Mouse (Mus musculus) small intestine, adult 2 months (tissue): ENCODE measurements around the gene Pan2. TPM values are rescaled to one million over a fixed set of nuclear protein-coding genes. Genes with fewer than 3 reads are reported as not detected.

Experiments used
- H3K27ac ChIP-seq: fragments of 200-500 bp; 2 replicates; pipeline ENCODE4 v1.5.1; 2012; ENCODE audit warnings: low read depth, low read length, control low read depth, inconsistent platforms; ENCODE audit not compliant: insufficient read depth
- H3K27me3 ChIP-seq: fragments of 200-500 bp; 2 replicates; pipeline ENCODE4 v1.6.1; 2012; ENCODE audit warnings: mild to moderate bottlenecking, moderate library complexity, low read length, inconsistent platforms; ENCODE audit not compliant: control insufficient read depth, insufficient read depth
- H3K36me3 ChIP-seq: fragments of 200-500 bp; 2 replicates; pipeline ENCODE4 v1.6.1; 2012; ENCODE audit warnings: mild to moderate bottlenecking, low read length, control low read depth, inconsistent platforms; ENCODE audit not compliant: control insufficient read depth, insufficient read depth
- H3K4me1 ChIP-seq: fragments of 200-500 bp; 2 replicates; pipeline ENCODE4 v1.6.1; 2012; ENCODE audit warnings: low read length, inconsistent platforms, mixed read lengths; ENCODE audit not compliant: control insufficient read depth, insufficient read depth, insufficient read length
- H3K4me3 ChIP-seq: fragments of 200-500 bp; 2 replicates; pipeline ENCODE4 v1.5.1; 2012; ENCODE audit warnings: low read depth, mild to moderate bottlenecking, control low read depth, inconsistent platforms, low read length, moderate library complexity
- CTCF ChIP-seq: fragments of 200-500 bp; IDR thresholded peaks from 2 replicates; pipeline ENCODE4 v1.5.1; 2012; ENCODE audit warnings: low read depth, mild to moderate bottlenecking, control low read depth, inconsistent platforms, low read length, moderate library complexity, mixed read lengths; ENCODE audit not compliant: insufficient replicate concordance, insufficient read length; ENCODE audit errors: extremely low read depth
- POLR2A ChIP-seq: fragments of 200-500 bp; IDR thresholded peaks from 2 replicates; pipeline ENCODE4 v1.6.1; 2012; ENCODE audit warnings: low read depth, mild to moderate bottlenecking, control low read depth, inconsistent platforms, low read length, moderate library complexity
- WGBS: fragments of 180-500 bp; shearing (Covaris S2); methylation state at CpG from one replicate; pipeline ENCODE4 v1.1.7; 2018; 5-methylcytosine and 5-hydroxymethylcytosine counted together
- polyA plus RNA-seq: library from polyadenylated mRNA; depleted of rRNA; stranded (reverse); fragments of >200 nt; gene quantifications from 2 replicates; pipeline ENCODE4 v1.2.3, GENCODE M21; 2012

The Pan2 gene
- polyA plus RNA-seq, 1 experiment = 17.7 TPM

GRCm38 (mm10) chr10:128262300-128262699 is 40.8 kb upstream of the Pan2 start:
- H3K4me1 ChIP-seq = no peaks in the 10 kb centered on the region
- no peak overlapping the region for H3K4me3 ChIP-seq
- no peak for TF ChIP-seq CTCF
- no peak for TF ChIP-seq POLR2A
- no peaks in the 10 kb centered on the region for H3K36me3 ChIP-seq
- H3K27ac ChIP-seq = no peak overlapping the region
- H3K27me3 ChIP-seq = no peaks in the 10 kb centered on the region
- 68% methylated on average over 22 of the region's 22 CpGs for WGBS

- no peaks in the 10 kb centered on the region for H3K4me1 ChIP-seq
- H3K27me3 ChIP-seq = no peaks in the 10 kb centered on the region
- H3K4me3 ChIP-seq = no peak overlapping the region
- TF ChIP-seq CTCF = no peak
- no peak for TF ChIP-seq POLR2A
- no peaks in the 10 kb centered on the region for H3K36me3 ChIP-seq
- 71% methylated on average over 6 of the region's 6 CpGs for WGBS
- H3K27ac ChIP-seq = 0 out of 2 replicates have a peak overlapping the region, but pooled peaks have one; percentile 25
Observed at GRCm38 (mm10) chr10:128263393-128264310, 39.5 kb upstream of the Pan2 start.

- 84% methylated on average over 6 of the region's 6 CpGs for WGBS
- peaks cover 5% of the 10 kb centered on the region for H3K4me1 ChIP-seq
- H3K36me3 ChIP-seq = no peaks in the 10 kb centered on the region
- H3K4me3 ChIP-seq = no peak within 1 kb of the TSS
- H3K27me3 ChIP-seq = no peaks in the 10 kb centered on the region
- H3K27ac ChIP-seq = peak within 1 kb of the TSS; percentile 18
- TF ChIP-seq CTCF = no peak
- TF ChIP-seq POLR2A = no peak
Observed at GRCm38 (mm10) chr10:128268371-128268770, 34.8 kb upstream of the Pan2 start, which contains the start of gene Apof. Apof (plus strand) TSS chr10:128268671.

DNA sequence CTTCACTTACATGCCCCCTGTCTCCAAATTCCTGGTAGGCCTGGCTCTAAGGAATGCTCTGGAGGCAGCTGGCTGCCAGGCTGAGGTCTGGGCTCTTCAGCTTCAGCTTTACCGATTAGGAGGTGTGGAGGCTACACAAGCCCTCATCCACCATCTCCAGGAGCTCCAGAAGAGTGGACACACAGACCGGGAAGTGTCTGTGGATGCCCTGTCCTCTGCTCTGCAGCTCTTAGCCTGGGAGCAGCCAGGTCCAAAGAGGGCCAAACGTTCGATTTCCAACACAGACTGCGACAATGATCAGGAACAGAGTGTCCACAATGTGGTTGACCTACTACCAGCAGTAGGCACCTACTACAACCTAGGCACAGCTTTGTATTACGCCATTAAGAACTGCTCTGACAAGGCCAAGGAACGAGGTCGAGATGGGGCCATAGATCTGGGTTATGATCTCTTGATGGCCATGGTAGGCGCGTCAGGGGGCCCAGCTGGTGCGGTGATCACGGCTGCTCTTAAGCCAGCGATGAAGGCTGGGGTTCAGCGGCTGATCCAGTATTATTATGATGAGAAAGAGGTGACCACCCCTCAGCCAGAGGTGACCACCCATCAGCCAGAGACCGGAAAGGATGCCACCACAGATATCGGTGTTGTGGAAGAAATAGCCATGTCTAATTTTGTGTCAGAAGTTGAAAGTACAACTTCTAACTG is 33.8 kb upstream of the Pan2 start:
- no peak overlapping the region for H3K4me3 ChIP-seq
- H3K36me3 ChIP-seq = no peaks in the 10 kb centered on the region; the same call in 1 of the 2 replicates
- no peaks in the 10 kb centered on the region for H3K27me3 ChIP-seq
- no peak for TF ChIP-seq POLR2A
- no peak for TF ChIP-seq CTCF
- H3K4me1 ChIP-seq = peaks cover 5% of the 10 kb centered on the region
- peak overlapping the region; percentile 18 for H3K27ac ChIP-seq
- 85% methylated on average over 16 of the region's 16 CpGs for WGBS

GRCm38 (mm10) chr10:128270287-128270841 is 32.8 kb upstream of the Pan2 start, which contains the start of gene Stat2:
Stat2 (plus strand) TSS chr10:128270559.
- TF ChIP-seq POLR2A (peak; percentile 95), CTCF (no peak)
- H3K27ac ChIP-seq = peak within 1 kb of the TSS; percentile 84
- peak within 1 kb of the TSS; percentile 88 for H3K4me3 ChIP-seq
- no peaks in the 10 kb centered on the region for H3K27me3 ChIP-seq
- H3K36me3 ChIP-seq = no peaks in the 10 kb centered on the region; the same call in 1 of the 2 replicates
- H3K4me1 ChIP-seq = peaks cover 9% of the 10 kb centered on the region
- WGBS = under 1% methylated on average over 43 of the region's 43 CpGs

GRCm38 (mm10) chr10:128270866-128271265 is 32.3 kb upstream of the Pan2 start:
- H3K4me1 ChIP-seq = peaks cover 9% of the 10 kb centered on the region

More at GRCm38 (mm10) chr10:128270866-128271265, 32.3 kb upstream of the Pan2 start:
- Histone ChIP-seq H3K4me3 (peak overlapping the region; percentile 88), H3K36me3 (no peaks in the 10 kb centered on the region; the same call in 1 of the 2 replicates), H3K27ac (peak overlapping the region; percentile 84), H3K27me3 (no peaks in the 10 kb centered on the region)
- TF ChIP-seq CTCF = no peak
- no peak for TF ChIP-seq POLR2A
- 26% methylated on average over 7 of the region's 7 CpGs for WGBS
